Mouse (Mus musculus) lung, postnatal 0 days (tissue): ENCODE data around the gene Spock1. TPM values are rescaled to one million over a fixed set of nuclear protein-coding genes. Genes with fewer than 3 reads are reported as not detected.

Experiments used
- ATAC-seq: fragments of 200-750 bp; cut with Nextera tagmentation; 2 replicates; pipeline ENCODE4 v1.8.0; 2017; ENCODE audit warnings: moderate library complexity
- DNase-seq: peaks from one replicate; pipeline ENCODE4 v3.0.0-alpha.2; 2016; ENCODE audit warnings: low spot score
- H3K27ac ChIP-seq: fragments of 300-500 bp; sonication (generic); 2 replicates; pipeline ENCODE4 v1.5.1; 2014; ENCODE audit warnings: antibody characterized with exemption, mild to moderate bottlenecking, low read length, mixed read lengths
- H3K27me3 ChIP-seq: fragments of 300-500 bp; sonication (generic); replicated peaks from 2 replicates; pipeline ENCODE4 v1.6.1; 2014; ENCODE audit warnings: low read length, mixed read lengths; ENCODE audit not compliant: insufficient read depth
- H3K36me3 ChIP-seq: fragments of 300-500 bp; sonication (generic); 2 replicates; pipeline ENCODE4 v1.6.1; 2014; ENCODE audit warnings: low read length, mixed read lengths; ENCODE audit not compliant: insufficient read depth
- H3K4me1 ChIP-seq: fragments of 300-500 bp; sonication (generic); 2 replicates; pipeline ENCODE4 v1.6.1; 2014; ENCODE audit warnings: antibody characterized with exemption, low read depth, low read length, mixed read lengths; ENCODE audit not compliant: insufficient read depth
- H3K4me2 ChIP-seq: fragments of 300-500 bp; sonication (generic); replicated peaks from 2 replicates; pipeline ENCODE4 v1.6.1; 2014; ENCODE audit warnings: low read depth, mild to moderate bottlenecking, low read length, moderate library complexity, mixed read lengths
- H3K4me3 ChIP-seq: fragments of 300-500 bp; sonication (generic); 2 replicates; pipeline ENCODE4 v1.5.1; 2014; ENCODE audit warnings: low read depth, low read length
- H3K9ac ChIP-seq: fragments of 300-500 bp; sonication (generic); replicated peaks from 2 replicates; pipeline ENCODE4 v1.6.1; 2014; ENCODE audit warnings: low read depth, mild to moderate bottlenecking
- H3K9me3 ChIP-seq: fragments of 300-500 bp; sonication (generic); 2 replicates; pipeline ENCODE4 v1.6.1; 2016; ENCODE audit warnings: low read length, mixed read lengths
- CTCF ChIP-seq: IDR thresholded peaks from 2 replicates; pipeline ENCODE4 v1.5.1; 2016; ENCODE audit warnings: antibody characterized with exemption, mild to moderate bottlenecking
- EP300 ChIP-seq: IDR thresholded peaks from 2 replicates; pipeline ENCODE4 v1.6.1; 2016; ENCODE audit warnings: antibody characterized with exemption, mild to moderate bottlenecking, control low read depth
- WGBS: fragments of 180-500 bp; shearing (Covaris S2); extraction: QIAGEN DNeasy Blood & Tissue Kit; methylation state at CpG from one replicate; pipeline ENCODE4 v1.1.7; 2014; 5-methylcytosine and 5-hydroxymethylcytosine counted together
- polyA plus RNA-seq: library from polyadenylated mRNA; unstranded; fragments of >200 nt; fragmentation: Nextera tagmentation; extraction: Ambion mirVana; gene quantifications from 2 replicates; pipeline ENCODE4 v1.2.1, GENCODE M21; 2015

Spock1 gene
- 0.31 and 0.45 TPM in 2 replicates for polyA plus RNA-seq

DNA sequence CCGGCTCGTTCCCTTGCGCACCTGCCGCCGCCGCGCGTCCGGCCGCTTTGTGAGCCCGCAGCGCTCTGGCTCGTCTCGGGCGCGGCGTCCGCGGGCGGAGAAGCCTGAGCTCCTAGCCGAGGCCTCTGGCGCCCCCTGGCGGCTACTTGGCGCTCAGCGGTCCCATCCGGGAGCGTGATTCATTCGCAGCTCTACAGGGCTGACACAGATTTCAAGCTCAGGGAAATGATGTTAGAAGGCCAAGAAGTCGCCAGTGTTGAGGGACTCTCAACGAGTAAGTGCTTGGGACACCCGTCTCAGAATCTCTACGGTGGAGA is at the start of gene Spock1:
Spock1 (minus strand) TSS at position 67 of the 317 bp plus-strand sequence.
- Histone ChIP-seq H3K27me3 (peaks cover 16% of the 10 kb centered on the region), H3K36me3 (no peaks in the 10 kb centered on the region), H3K9ac (no peak within 1 kb of the TSS), H3K4me3 (peak within 1 kb of the TSS; percentile 19; the same call in 1 of the 2 replicates), H3K27ac (no peak within 1 kb of the TSS), H3K4me2 (peak within 1 kb of the TSS; percentile 34), H3K9me3 (no peaks in the 10 kb centered on the region), H3K4me1 (no peaks in the 10 kb centered on the region)
- DNase-seq, result peak; percentile 87
- TF ChIP-seq CTCF (peak; percentile 95), EP300 (no peak)
- WGBS, result under 1% methylated on average over 32 of the region's 32 CpGs
- peak; percentile 72 for ATAC-seq

DNA sequence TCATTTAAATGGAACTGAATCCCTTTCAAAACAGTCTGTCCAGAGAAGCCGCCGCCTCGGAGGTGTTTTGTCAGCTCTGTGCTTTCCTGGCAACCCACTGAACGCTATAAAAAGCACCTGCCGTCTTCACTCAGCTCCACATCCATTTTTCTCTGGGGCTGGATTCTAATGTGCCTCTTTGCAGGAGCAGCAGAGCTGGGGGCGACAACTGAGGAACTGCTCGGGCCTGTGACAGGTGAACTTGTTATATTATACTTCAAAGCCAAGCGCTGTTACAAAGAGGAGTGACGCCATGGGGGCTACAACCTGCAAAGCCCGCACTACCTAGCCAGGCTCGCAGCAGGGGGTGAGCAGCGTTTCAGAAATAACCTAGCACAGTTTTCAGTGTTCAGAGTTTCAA is 42.0 kb upstream of the Spock1 start:
- Histone ChIP-seq H3K9me3 (no peaks in the 10 kb centered on the region), H3K9ac (no peak overlapping the region), H3K27ac (no peak overlapping the region), H3K36me3 (no peaks in the 10 kb centered on the region), H3K27me3 (no peaks in the 10 kb centered on the region), H3K4me1 (no peaks in the 10 kb centered on the region), H3K4me2 (no peak overlapping the region), H3K4me3 (no peak overlapping the region)
- DNase-seq, result no peak
- ATAC-seq, result no peak
- 66% methylated on average over 12 of the region's 12 CpGs for WGBS
- TF ChIP-seq CTCF (no peak), EP300 (no peak)

- Histone ChIP-seq H3K4me3 (no peak overlapping the region), H3K9ac (no peak overlapping the region), H3K9me3 (no peaks in the 10 kb centered on the region), H3K36me3 (no peaks in the 10 kb centered on the region), H3K4me1 (no peaks in the 10 kb centered on the region), H3K27ac (no peak overlapping the region), H3K4me2 (no peak overlapping the region), H3K27me3 (no peaks in the 10 kb centered on the region)
- 82% methylated on average over 4 of the region's 4 CpGs for WGBS
- ATAC-seq (no peak), DNase-seq (no peak)
- no peak for TF ChIP-seq CTCF
- TF ChIP-seq EP300, result no peak
These were observed 41.4 kb upstream of the Spock1 start for GRCm38 (mm10) chr13:57949513-57949912.

GRCm38 (mm10) chr13:57945197-57945596 is 37.1 kb upstream of the Spock1 start:
- DNase-seq, result no peak
- 53% methylated on average over 11 of the region's 11 CpGs for WGBS
- TF ChIP-seq EP300 (no peak), CTCF (no peak)
- H3K27me3 ChIP-seq, result no peaks in the 10 kb centered on the region
- no peaks in the 10 kb centered on the region for H3K4me1 ChIP-seq
- no peak overlapping the region for H3K27ac ChIP-seq
- H3K9me3 ChIP-seq, result no peaks in the 10 kb centered on the region
- H3K9ac ChIP-seq, result no peak overlapping the region
- no peak for ATAC-seq
- H3K4me3 ChIP-seq, result no peak overlapping the region
- no peak overlapping the region for H3K4me2 ChIP-seq
- no peaks in the 10 kb centered on the region for H3K36me3 ChIP-seq

DNA sequence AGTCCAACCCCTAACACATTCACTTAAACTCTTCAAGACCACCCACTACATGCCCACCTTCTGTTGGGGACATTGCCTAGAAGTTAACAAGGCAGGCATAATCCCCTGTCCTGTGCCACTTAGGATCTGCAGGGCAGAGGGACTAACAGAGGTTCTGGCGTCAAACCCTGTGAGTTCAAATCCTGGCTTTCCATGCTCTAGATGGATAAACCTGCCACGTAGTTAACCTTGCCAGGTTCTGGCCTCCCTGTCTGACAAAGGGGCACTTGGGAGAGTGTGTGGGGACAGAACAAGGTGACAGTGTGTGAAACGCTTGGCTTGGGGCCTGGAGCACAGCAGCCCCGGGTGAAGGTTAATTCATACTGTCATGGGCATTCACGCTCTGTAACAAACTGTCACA is 36.3 kb upstream of the Spock1 start:
- no peak overlapping the region for H3K9ac ChIP-seq
- no peaks in the 10 kb centered on the region for H3K9me3 ChIP-seq
- ATAC-seq, result no peak
- no peak overlapping the region for H3K27ac ChIP-seq
- no peak overlapping the region for H3K4me2 ChIP-seq
- TF ChIP-seq EP300 (no peak), CTCF (no peak)
- DNase-seq, result no peak
- no peaks in the 10 kb centered on the region for H3K27me3 ChIP-seq
- H3K36me3 ChIP-seq, result no peaks in the 10 kb centered on the region
- H3K4me3 ChIP-seq, result no peak overlapping the region
- no peaks in the 10 kb centered on the region for H3K4me1 ChIP-seq
- WGBS, result 82% methylated on average over 5 of the region's 5 CpGs

- TF ChIP-seq CTCF (no peak), EP300 (no peak)
- Histone ChIP-seq H3K4me1 (no peaks in the 10 kb centered on the region), H3K27ac (no peak overlapping the region), H3K36me3 (no peaks in the 10 kb centered on the region), H3K4me2 (no peak overlapping the region), H3K27me3 (no peaks in the 10 kb centered on the region), H3K4me3 (no peak overlapping the region), H3K9ac (no peak overlapping the region), H3K9me3 (no peaks in the 10 kb centered on the region)
- no peak for DNase-seq
- ATAC-seq, result no peak
These were observed 35.8 kb upstream of the Spock1 start for GRCm38 (mm10) chr13:57943900-57944299.
